Mouse (Mus musculus) myocyte (in vitro differentiated cells): ENCODE results near the gene Cdhr2. TPM values are rescaled to one million over a fixed set of nuclear protein-coding genes. Genes with fewer than 3 reads are reported as not detected.

Source experiments
- H3K27me3 ChIP-seq: one replicate; pipeline ENCODE4 v1.6.1; 2011; ENCODE audit not compliant: control insufficient read depth, insufficient read depth, insufficient read length
- H3K36me3 ChIP-seq: one replicate; pipeline ENCODE4 v1.6.1; 2011; ENCODE audit not compliant: control insufficient read depth, insufficient read depth
- H3K4me2 ChIP-seq: one replicate; pipeline ENCODE4 v1.6.1; 2011; ENCODE audit warnings: low read depth, control low read depth
- H3K4me3 ChIP-seq: one replicate; pipeline ENCODE4 v1.5.1; 2011; ENCODE audit warnings: mild to moderate bottlenecking, control low read depth, moderate library complexity
- H3K79me2 ChIP-seq: one replicate; pipeline ENCODE4 v1.6.1; 2011; ENCODE audit not compliant: control insufficient read depth, insufficient read depth
- H3ac ChIP-seq: one replicate; pipeline ENCODE4 v1.6.1; 2011; ENCODE audit not compliant: control insufficient read depth, insufficient read length
- CEBPB ChIP-seq: IDR thresholded peaks from 2 replicates; pipeline ENCODE4 v1.6.1; 2011; ENCODE audit warnings: mild to moderate bottlenecking, moderate library complexity; ENCODE audit not compliant: poor library complexity, insufficient read depth, severe bottlenecking
- E2F4 ChIP-seq: IDR thresholded peaks from one replicate; pipeline ENCODE4 v1.6.1; 2011; ENCODE audit warnings: mild to moderate bottlenecking, control low read depth, moderate library complexity; ENCODE audit not compliant: insufficient read depth
- MAX ChIP-seq: IDR thresholded peaks from one replicate; pipeline ENCODE4 v1.6.1; 2011; ENCODE audit warnings: low read depth, mild to moderate bottlenecking, control low read depth
- MYOD1 ChIP-seq, 3 experiments: IDR thresholded peaks; one replicate each; pipeline ENCODE4 v1.6.1; 2011; ENCODE audit warnings: control low read depth in 2 of 3, low read depth in 2 of 3, mild to moderate bottlenecking in 2 of 3, moderate library complexity in 1 of 3; ENCODE audit not compliant: insufficient read length in 2 of 3, control insufficient read depth in 1 of 3
- MYOG ChIP-seq, 3 experiments: IDR thresholded peaks; one replicate each; pipeline ENCODE4 v1.6.1; 2011; ENCODE audit warnings: control low read depth in 2 of 3, low read depth in 2 of 3, mild to moderate bottlenecking in 2 of 3; ENCODE audit not compliant: insufficient read length in 2 of 3, control insufficient read depth in 1 of 3, insufficient read depth in 1 of 3
- POLR2A ChIP-seq: IDR thresholded peaks from one replicate; pipeline ENCODE4 v1.6.1; 2011; ENCODE audit warnings: low read depth, mild to moderate bottlenecking, control low read depth, moderate library complexity; ENCODE audit not compliant: insufficient read length
- POLR2AphosphoS2 ChIP-seq: IDR thresholded peaks from one replicate; pipeline ENCODE4 v1.6.1; 2011; ENCODE audit warnings: low read depth, control low read depth; ENCODE audit not compliant: insufficient read length
- REST ChIP-seq: IDR thresholded peaks from one replicate; pipeline ENCODE4 v1.6.1; 2011; ENCODE audit warnings: mild to moderate bottlenecking, control low read depth, moderate library complexity; ENCODE audit not compliant: insufficient read depth, insufficient read length
- SRF ChIP-seq: IDR thresholded peaks from one replicate; pipeline ENCODE4 v1.6.1; 2011; ENCODE audit warnings: low read depth; ENCODE audit not compliant: control insufficient read depth, insufficient read length
- TCF12 ChIP-seq: IDR thresholded peaks from one replicate; pipeline ENCODE4 v1.6.1; 2011; ENCODE audit warnings: mild to moderate bottlenecking, control low read depth; ENCODE audit not compliant: poor library complexity, insufficient read depth, severe bottlenecking
- TCF3 ChIP-seq: IDR thresholded peaks from one replicate; pipeline ENCODE4 v1.6.1; 2011; ENCODE audit warnings: low read depth, control low read depth; ENCODE audit not compliant: insufficient read length
- USF1 ChIP-seq: IDR thresholded peaks from one replicate; pipeline ENCODE4 v1.6.1; 2011; ENCODE audit warnings: low read depth, mild to moderate bottlenecking, control low read depth, moderate library complexity
- polyA plus RNA-seq: library from polyadenylated mRNA; unstranded; fragments of >200 nt; fragmentation: generic; extraction: Trizol; gene quantifications from one replicate; pipeline ENCODE4 v1.2.1, GENCODE M21; 2012; ENCODE audit warnings: missing spikeins

The Cdhr2 gene
- polyA plus RNA-seq, 1 experiment, result not detected

- Histone ChIP-seq H3ac (no peak overlapping the region), H3K4me3 (no peak overlapping the region), H3K79me2 (peaks cover 69% of the 10 kb centered on the region), H3K27me3 (no peaks in the 10 kb centered on the region), H3K36me3 (no peaks in the 10 kb centered on the region), H3K4me2 (no peak overlapping the region)
- TF ChIP-seq MYOG (IDR thresholded peaks at IDR 0.05; ENCODE audit: control insufficient read depth in 1 of 3, insufficient read depth in 1 of 3, insufficient read length in 2 of 3, low read depth in 2 of 3) (no peak), MYOD1 (IDR thresholded peaks at IDR 0.05; ENCODE audit: control insufficient read depth in 1 of 3, insufficient read length in 2 of 3, low read depth in 2 of 3) (no peak), TCF12 (no peak), POLR2AphosphoS2 (no peak), E2F4 (no peak), TCF3 (no peak), REST (no peak), SRF (no peak), MAX (no peak), POLR2A (no peak), CEBPB (no peak)
These were observed 11.0 kb upstream of the Cdhr2 start for GRCm38 (mm10) chr13:54690151-54690740.

GRCm38 (mm10) chr13:54691737-54692136, 9.5 kb upstream of the Cdhr2 start:
- TF ChIP-seq TCF3 (no peak), REST (no peak), MAX (no peak), TCF12 (no peak), MYOG (IDR thresholded peaks at IDR 0.05; ENCODE audit: control insufficient read depth in 1 of 3, insufficient read depth in 1 of 3, insufficient read length in 2 of 3, low read depth in 2 of 3) (no peak), MYOD1 (IDR thresholded peaks at IDR 0.05; ENCODE audit: control insufficient read depth in 1 of 3, insufficient read length in 2 of 3, low read depth in 2 of 3) (no peak), POLR2A (no peak), E2F4 (no peak), CEBPB (no peak), USF1 (no peak), SRF (no peak), POLR2AphosphoS2 (no peak)
- Histone ChIP-seq H3ac (no peak overlapping the region), H3K4me3 (peak overlapping the region; percentile 88), H3K4me2 (peak overlapping the region; percentile 99), H3K36me3 (no peaks in the 10 kb centered on the region), H3K79me2 (peaks cover 54% of the 10 kb centered on the region), H3K27me3 (no peaks in the 10 kb centered on the region)

DNA sequence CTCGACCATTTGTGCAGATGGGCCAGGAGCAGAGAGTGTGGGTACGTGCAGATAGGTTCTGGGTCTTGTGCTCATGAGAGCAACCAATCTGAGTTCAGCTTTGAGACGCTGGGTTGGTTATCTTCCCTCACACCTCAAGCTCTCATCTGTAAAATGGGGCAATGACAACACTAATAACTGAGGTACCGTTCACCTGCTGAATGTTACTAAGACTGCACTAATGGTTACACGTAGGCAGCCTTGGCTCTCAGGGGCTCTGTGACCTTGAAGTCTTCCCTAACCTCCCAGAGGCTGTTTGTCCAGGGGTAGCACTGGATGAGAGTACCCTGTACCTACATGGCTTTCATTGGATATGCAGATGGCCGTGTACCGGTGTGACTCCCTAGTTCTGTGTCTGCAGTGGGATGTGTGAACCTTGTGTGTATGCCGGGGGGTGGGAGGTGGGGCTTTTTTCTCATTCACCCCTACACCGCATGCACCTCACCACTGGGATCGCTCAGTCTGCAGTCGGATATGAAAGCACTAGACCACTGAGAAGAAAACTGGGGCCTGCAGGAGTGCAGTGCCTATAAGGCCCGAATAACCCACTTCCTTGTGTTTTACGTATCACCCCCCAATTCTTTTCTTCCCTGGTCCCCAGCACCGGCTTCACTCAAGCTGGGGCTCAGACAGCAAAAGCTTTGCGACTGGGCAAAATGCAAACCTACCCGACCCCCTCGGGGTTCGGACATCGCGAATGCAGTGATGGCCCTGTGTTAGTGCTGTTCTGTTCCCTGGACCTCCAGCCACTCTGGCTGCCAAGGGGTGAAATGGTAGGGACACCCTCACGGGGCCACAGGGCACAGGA, 8.3 kb upstream of the Cdhr2 start:
- Histone ChIP-seq H3K79me2 (peaks cover 51% of the 10 kb centered on the region), H3K4me2 (peak overlapping the region; percentile 99), H3K36me3 (no peaks in the 10 kb centered on the region), H3K27me3 (no peaks in the 10 kb centered on the region), H3ac (peak overlapping the region; percentile 80), H3K4me3 (peak overlapping the region; percentile 88)
- TF ChIP-seq CEBPB (no peak), SRF (peak; percentile 36)

DNA sequence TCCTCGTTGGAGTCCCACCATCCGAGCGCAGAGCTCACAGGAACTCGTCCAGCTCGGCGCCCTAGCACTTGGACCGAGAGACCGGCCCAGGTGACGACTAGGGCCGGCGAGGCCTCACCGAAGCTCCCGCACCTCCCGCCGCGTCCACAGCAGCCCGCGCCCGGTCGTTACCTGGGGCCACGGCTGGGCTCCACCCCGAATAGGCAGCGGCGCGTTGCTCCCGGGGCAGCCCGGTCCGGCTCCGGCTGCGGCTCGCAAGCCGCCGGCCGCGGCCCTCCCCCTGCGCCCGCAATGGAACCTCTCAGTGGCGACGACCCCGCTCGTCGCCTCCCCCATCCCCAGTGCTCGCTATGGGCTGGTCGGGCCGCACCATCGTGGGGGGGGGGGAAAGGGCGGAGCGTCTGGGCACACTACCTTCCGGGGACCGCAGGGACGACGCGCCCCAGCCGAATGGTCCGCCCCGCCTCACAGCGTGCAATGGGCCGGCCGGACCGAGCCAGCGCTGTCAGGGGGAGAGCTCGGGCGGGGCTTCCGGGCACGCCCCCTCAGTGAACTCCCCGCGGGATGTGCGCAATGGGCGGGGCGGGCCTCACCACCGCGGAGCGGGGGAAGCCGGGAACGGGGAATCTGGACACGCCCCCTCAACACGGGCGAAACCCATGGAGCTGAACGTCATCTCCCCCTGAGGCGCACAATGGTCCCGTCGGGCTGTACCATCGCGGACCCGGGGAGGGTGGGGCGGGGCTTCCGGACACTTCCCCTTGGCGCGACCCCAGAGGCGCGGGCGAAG, 7.5 kb upstream of the Cdhr2 start, which contains the start of gene Rnf44:
Gene Rnf44 (minus strand): TSS at position 350 of the 790 bp plus-strand sequence.
- Histone ChIP-seq H3K4me2 (peak within 1 kb of the TSS; percentile 99), H3K79me2 (peaks cover 46% of the 10 kb centered on the region), H3K27me3 (no peaks in the 10 kb centered on the region), H3K36me3 (no peaks in the 10 kb centered on the region), H3ac (peak within 1 kb of the TSS; percentile 80), H3K4me3 (peak within 1 kb of the TSS; percentile 88)
- TF ChIP-seq MAX (no peak), TCF12 (no peak), POLR2A (peak; percentile 66), E2F4 (no peak), MYOG (IDR thresholded peaks at IDR 0.05; ENCODE audit: control insufficient read depth in 1 of 3, insufficient read depth in 1 of 3, insufficient read length in 2 of 3, low read depth in 2 of 3) (peak in 1 of 3 experiments; percentile 42), CEBPB (no peak), TCF3 (no peak), SRF (peak; percentile 42), MYOD1 (IDR thresholded peaks at IDR 0.05; ENCODE audit: control insufficient read depth in 1 of 3, insufficient read length in 2 of 3, low read depth in 2 of 3) (peak in 1 of 3 experiments; percentile 44), USF1 (no peak), POLR2AphosphoS2 (peak; percentile 45), REST (no peak)
